Mouse (Mus musculus) frontal cortex, postnatal 10 days (tissue): ENCODE results near the gene Mtf1.

ENCODE experiments used
- DNase-seq, 2 experiments: peaks; one replicate each; pipeline ENCODE4 v3.0.0; 2022; ENCODE audit warnings: low spot score in 2 of 2, mixed read lengths in 1 of 2

Gene Mtf1

GRCm38 (mm10) chr4:124802309-124803260, 681 bp downstream of the Mtf1 start:
- peak; percentile 94 to 95 for DNase-seq

GRCm38 (mm10) chr4:124803406-124803805, 1.5 kb downstream of the Mtf1 start:
- no peak for DNase-seq

GRCm38 (mm10) chr4:124808511-124808910, 6.6 kb downstream of the Mtf1 start:
- DNase-seq, result no peak

- no peak for DNase-seq
Observed at GRCm38 (mm10) chr4:124809136-124809883, 7.4 kb downstream of the Mtf1 start.

GRCm38 (mm10) chr4:124810056-124810455, 8.2 kb downstream of the Mtf1 start:
- no peak for DNase-seq

GRCm38 (mm10) chr4:124811347-124811975, 9.6 kb downstream of the Mtf1 start:
- DNase-seq, result peak; percentile 22 to 33

GRCm38 (mm10) chr4:124815901-124816300, 14.0 kb downstream of the Mtf1 start:
- DNase-seq, result no peak

GRCm38 (mm10) chr4:124817803-124818202, 15.9 kb downstream of the Mtf1 start:
- no peak for DNase-seq

- DNase-seq, result no peak
Observed at GRCm38 (mm10) chr4:124818832-124819231, 16.9 kb downstream of the Mtf1 start.

GRCm38 (mm10) chr4:124824967-124825366, 23.1 kb downstream of the Mtf1 start:
- no peak for DNase-seq

- DNase-seq, result no peak
Observed at GRCm38 (mm10) chr4:124825371-124825965, 23.6 kb downstream of the Mtf1 start.

- DNase-seq, result no peak
Observed at GRCm38 (mm10) chr4:124829671-124830070, 27.8 kb downstream of the Mtf1 start.

GRCm38 (mm10) chr4:124832796-124833195, 30.9 kb downstream of the Mtf1 start:
- DNase-seq, result no peak

- no peak for DNase-seq
Observed at GRCm38 (mm10) chr4:124838035-124838700, 36.3 kb downstream of the Mtf1 start.

GRCm38 (mm10) chr4:124840998-124841397, 39.1 kb downstream of the Mtf1 start:
- DNase-seq, result no peak

- DNase-seq, result no peak
Observed at GRCm38 (mm10) chr4:124843493-124843892, 41.6 kb downstream of the Mtf1 start.

- peak; percentile 77 to 81 for DNase-seq
Observed at GRCm38 (mm10) chr4:124847573-124847972, 45.7 kb downstream of the Mtf1 start.

- DNase-seq, result peak; percentile 72 to 83
Observed at GRCm38 (mm10) chr4:124849631-124850260, 47.8 kb downstream of the Mtf1 start.

GRCm38 (mm10) chr4:124850261-124850913, 48.5 kb downstream of the Mtf1 start, which contains the start of gene Yrdc:
Gene Yrdc (plus strand): TSS chr4:124850679.
- peak; percentile 90 to 94 for DNase-seq
